Mouse (Mus musculus) ES-Bruce4 (cell line): Measurements from ENCODE around the gene Bcl11a.

ENCODE experiments used
- CTCF ChIP-seq: IDR thresholded peaks from one replicate; pipeline ENCODE4 v1.8.1; 2011; ENCODE audit warnings: low read depth, low read length
- EP300 ChIP-seq: IDR thresholded peaks from 2 replicates; pipeline ENCODE4 v1.6.1; 2011; ENCODE audit warnings: low read depth, low read length; ENCODE audit not compliant: insufficient read depth
- POLR2A ChIP-seq: IDR thresholded peaks from one replicate; pipeline ENCODE4 v1.8.1; 2011; ENCODE audit warnings: low read length; ENCODE audit not compliant: insufficient read depth

DNA sequence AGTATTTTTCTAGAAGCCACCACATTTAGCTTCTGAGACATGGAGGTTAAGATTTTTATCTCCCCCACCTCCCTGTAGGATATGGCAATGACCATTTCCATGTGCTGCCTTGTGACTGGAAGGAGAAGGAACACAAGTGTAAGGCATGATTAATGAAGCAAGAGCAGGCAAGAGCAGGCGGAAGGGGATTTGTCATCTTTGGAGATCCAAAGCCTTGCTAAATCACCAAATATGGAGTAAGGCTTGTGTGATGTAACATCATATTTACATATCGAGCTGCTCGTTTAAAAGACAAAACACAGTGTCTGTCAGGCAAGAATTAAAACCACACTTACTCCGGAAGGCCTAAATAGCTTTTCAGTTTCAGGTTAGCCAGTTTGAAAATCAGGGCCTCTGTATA lies 9.2 kb downstream of the Bcl11a start:
- TF ChIP-seq CTCF, result no peak
- no peak for TF ChIP-seq POLR2A
- TF ChIP-seq EP300, result no peak
